ENCODE assay signal across 23 mouse cellular contexts in the genomic region with DNA sequence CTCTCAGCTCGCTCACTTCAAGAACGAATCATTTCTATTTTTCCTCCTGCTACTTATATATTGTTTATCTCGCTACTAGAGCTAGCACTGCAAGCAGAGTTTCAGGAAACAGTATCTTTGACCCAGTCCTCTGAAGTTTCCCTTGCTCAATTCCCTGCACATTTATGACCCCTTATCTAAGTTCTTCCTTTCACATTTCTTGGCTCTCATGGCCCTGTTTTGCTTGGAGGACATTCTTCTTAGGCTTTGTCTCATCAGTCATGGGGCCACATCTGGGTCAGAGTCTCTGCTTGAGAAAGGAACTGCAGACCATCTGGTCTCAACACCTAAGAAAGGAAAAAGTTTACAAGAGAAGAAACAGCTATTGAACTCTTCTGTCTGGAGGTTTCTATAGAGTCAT.
DNase-seq lines count a peak whose midpoint lies in the region; ATAC-seq and TF ChIP-seq lines count a peak whose summit lies in the region.
"Had no signal": no experiment of that assay in that cellular context is flagged by ENCODE, and none has a peak within 500 bp of the region (broad histone marks: within the 10 kb centered on the region; RNA-seq: fewer than 3 reads in every experiment).

No protein-coding gene starts in this region.

- no peak for TF ChIP-seq POLR2A in heart, adult 2 months (IDR thresholded peaks at IDR 0.05; ENCODE audit: insufficient read depth, low read depth, low read length)

- H3K36me3 ChIP-seq in heart, embryonic 15.5 days: no peaks in the 10 kb centered on the region
- H3K36me3 ChIP-seq in heart, adult 2 months (ENCODE audit: control insufficient read depth, insufficient read depth, low read length): no peaks in the 10 kb centered on the region
- H3K36me3 ChIP-seq in liver, postnatal 0 days (replicated peaks; ENCODE audit: insufficient read depth, low read length): no peaks in the 10 kb centered on the region
- H3K36me3 ChIP-seq in intestine, embryonic 16.5 days (ENCODE audit: control insufficient read depth, insufficient read depth, low read length): no peaks in the 10 kb centered on the region
- H3K36me3 ChIP-seq: embryonic facial prominence, embryonic 13.5 days; embryonic facial prominence, embryonic 15.5 days; forebrain, embryonic 10.5 days; forebrain, embryonic 12.5 days had no signal

- 60% methylated on average over 3 of the region's 3 CpGs for WGBS in heart, embryonic 15.5 days
- 37% methylated on average over 3 of the region's 3 CpGs for WGBS in heart, adult 2 months
- WGBS in liver, postnatal 0 days (ENCODE audit: insufficient replicate concordance): 62% methylated on average over 3 of the region's 3 CpGs
- 82% methylated on average over 3 of the region's 3 CpGs for WGBS in intestine, embryonic 16.5 days

- no peak for TF ChIP-seq EP300 in heart, adult 2 months (IDR thresholded peaks at IDR 0.05; ENCODE audit: insufficient read depth, low read depth, low read length)
- TF ChIP-seq EP300 in liver, postnatal 0 days (IDR thresholded peaks at IDR 0.05; ENCODE audit: low read depth): 0 out of 2 replicates have a peak, but pooled peaks have one; percentile 16

- no peaks in the 10 kb centered on the region for H3K9me3 ChIP-seq in heart, embryonic 15.5 days (replicated peaks)
- H3K9me3 ChIP-seq in liver, postnatal 0 days (ENCODE audit: low read length): no peaks in the 10 kb centered on the region
- H3K9me3 ChIP-seq in intestine, embryonic 16.5 days (ENCODE audit: control insufficient read depth, low read length): no peaks in the 10 kb centered on the region
- H3K9me3 ChIP-seq: embryonic facial prominence, embryonic 13.5 days; embryonic facial prominence, embryonic 15.5 days; forebrain, embryonic 12.5 days had no signal

- no peaks in the 10 kb centered on the region for H3K27me3 ChIP-seq in heart, embryonic 15.5 days
- no peaks in the 10 kb centered on the region for H3K27me3 ChIP-seq in heart, adult 2 months (ENCODE audit: control insufficient read depth, insufficient read depth, low read length)
- no peaks in the 10 kb centered on the region for H3K27me3 ChIP-seq in liver, postnatal 0 days (ENCODE audit: insufficient read depth, low read length)
- no peaks in the 10 kb centered on the region for H3K27me3 ChIP-seq in intestine, embryonic 16.5 days (replicated peaks; ENCODE audit: control insufficient read depth, insufficient read depth, low read length)
- H3K27me3 ChIP-seq: embryonic facial prominence, embryonic 13.5 days; embryonic facial prominence, embryonic 15.5 days; forebrain, embryonic 12.5 days had no signal

- no peaks in the 10 kb centered on the region for H3K79me2 ChIP-seq in heart, adult 2 months (replicated peaks; ENCODE audit: control insufficient read depth, insufficient read depth, low read length)

- H3K4me1 ChIP-seq in heart, embryonic 15.5 days (replicated peaks): no peaks in the 10 kb centered on the region
- no peaks in the 10 kb centered on the region for H3K4me1 ChIP-seq in heart, adult 2 months (ENCODE audit: control insufficient read depth, insufficient read depth, low read length)
- H3K4me1 ChIP-seq in liver, postnatal 0 days (ENCODE audit: insufficient read depth): no peaks in the 10 kb centered on the region
- H3K4me1 ChIP-seq in intestine, embryonic 16.5 days (ENCODE audit: control insufficient read depth, insufficient read depth, low read length): no peaks in the 10 kb centered on the region
- H3K4me1 ChIP-seq: embryonic facial prominence, embryonic 13.5 days; embryonic facial prominence, embryonic 15.5 days; forebrain, embryonic 10.5 days; forebrain, embryonic 12.5 days had no signal

- intact Hi-C loops in heart, adult 2 months (cut with DNase I): no loop called here
- intact Hi-C loops in left cerebral cortex, postnatal 10 days (cut with DNase I): no loop called here

- no peak for TF ChIP-seq CTCF in heart, adult 2 months (IDR thresholded peaks at IDR 0.05)
- no peak for TF ChIP-seq CTCF in liver, postnatal 0 days (IDR thresholded peaks at IDR 0.05; ENCODE audit: low read depth)

- ATAC-seq in heart, embryonic 15.5 days (replicated peaks; ENCODE audit: insufficient number of reproducible peaks, insufficient read depth, low FRiP score, low read depth): 0 out of 2 replicates have a peak, but pooled peaks have one; percentile 31
- no peak for ATAC-seq in liver, postnatal 0 days
- peak; percentile 79 for ATAC-seq in intestine, embryonic 16.5 days
- ATAC-seq: forebrain, embryonic 14.5 days had no signal

- H3K4me3 ChIP-seq in heart, embryonic 15.5 days: no peak overlapping the region
- no peak overlapping the region for H3K4me3 ChIP-seq in heart, adult 2 months
- no peak overlapping the region for H3K4me3 ChIP-seq in liver, postnatal 0 days (ENCODE audit: low read depth, low read length)
- no peak overlapping the region for H3K4me3 ChIP-seq in intestine, embryonic 16.5 days (ENCODE audit: low read length)
- H3K4me3 ChIP-seq: embryonic facial prominence, embryonic 13.5 days; embryonic facial prominence, embryonic 15.5 days; erythroblast, embryonic 14.5 days; forebrain, embryonic 10.5 days; forebrain, embryonic 12.5 days had no signal

- DNase-seq in heart, adult 2 months: no peak
- no peak for DNase-seq in liver, postnatal 0 days
- no peak for DNase-seq in liver
- DNase-seq in left cerebral cortex, postnatal 10 days (ENCODE audit: extremely low spot score in 1 of 2, low spot score in 2 of 2): no peak
- DNase-seq in spleen, adult 18-20 months: no peak
- DNase-seq: adrenal gland, adult 2 months; adrenal gland, postnatal 10 days; adrenal gland, postnatal 25 days; cerebellum, adult 11 months; cerebellum, adult 18-20 months; cerebellum, adult 8-10 months; cerebellum, adult 9-11 months; cerebellum, postnatal 14 days; cerebellum, postnatal 36 days; embryo, embryonic 11 days had no signal

- H3K27ac ChIP-seq in heart, embryonic 15.5 days: no peak overlapping the region
- no peak overlapping the region for H3K27ac ChIP-seq in heart, adult 2 months
- H3K27ac ChIP-seq in liver, postnatal 0 days (ENCODE audit: low read depth): no peak overlapping the region
- no peak overlapping the region for H3K27ac ChIP-seq in intestine, embryonic 16.5 days (ENCODE audit: low read length)
- H3K27ac ChIP-seq: embryonic facial prominence, embryonic 13.5 days; embryonic facial prominence, embryonic 15.5 days; forebrain, embryonic 10.5 days; forebrain, embryonic 12.5 days had no signal

- H3K4me2 ChIP-seq in heart, embryonic 15.5 days: no peak overlapping the region
- H3K4me2 ChIP-seq in liver, postnatal 0 days (ENCODE audit: low read depth, low read length): no peak overlapping the region
- no peak overlapping the region for H3K4me2 ChIP-seq in intestine, embryonic 16.5 days (ENCODE audit: low read depth, low read length)
- H3K4me2 ChIP-seq: embryonic facial prominence, embryonic 13.5 days; embryonic facial prominence, embryonic 15.5 days; forebrain, embryonic 12.5 days had no signal

- no peak overlapping the region for H3K9ac ChIP-seq in heart, embryonic 15.5 days
- H3K9ac ChIP-seq in heart, adult 2 months (ENCODE audit: low read depth, low read length): no peak overlapping the region
- no peak overlapping the region for H3K9ac ChIP-seq in liver, postnatal 0 days (replicated peaks)
- no peak overlapping the region for H3K9ac ChIP-seq in intestine, embryonic 16.5 days (ENCODE audit: low read depth, low read length)
- H3K9ac ChIP-seq: embryonic facial prominence, embryonic 13.5 days; embryonic facial prominence, embryonic 15.5 days; forebrain, embryonic 12.5 days had no signal
